Mouse (Mus musculus): Measurements from ENCODE around the gene Nanos3. TPM values are rescaled to one million over a fixed set of nuclear protein-coding genes. Genes with fewer than 3 reads are reported as not detected.

Nanos3 gene
- total RNA-seq, 2 experiments from 2014 or later, result not detected

DNA sequence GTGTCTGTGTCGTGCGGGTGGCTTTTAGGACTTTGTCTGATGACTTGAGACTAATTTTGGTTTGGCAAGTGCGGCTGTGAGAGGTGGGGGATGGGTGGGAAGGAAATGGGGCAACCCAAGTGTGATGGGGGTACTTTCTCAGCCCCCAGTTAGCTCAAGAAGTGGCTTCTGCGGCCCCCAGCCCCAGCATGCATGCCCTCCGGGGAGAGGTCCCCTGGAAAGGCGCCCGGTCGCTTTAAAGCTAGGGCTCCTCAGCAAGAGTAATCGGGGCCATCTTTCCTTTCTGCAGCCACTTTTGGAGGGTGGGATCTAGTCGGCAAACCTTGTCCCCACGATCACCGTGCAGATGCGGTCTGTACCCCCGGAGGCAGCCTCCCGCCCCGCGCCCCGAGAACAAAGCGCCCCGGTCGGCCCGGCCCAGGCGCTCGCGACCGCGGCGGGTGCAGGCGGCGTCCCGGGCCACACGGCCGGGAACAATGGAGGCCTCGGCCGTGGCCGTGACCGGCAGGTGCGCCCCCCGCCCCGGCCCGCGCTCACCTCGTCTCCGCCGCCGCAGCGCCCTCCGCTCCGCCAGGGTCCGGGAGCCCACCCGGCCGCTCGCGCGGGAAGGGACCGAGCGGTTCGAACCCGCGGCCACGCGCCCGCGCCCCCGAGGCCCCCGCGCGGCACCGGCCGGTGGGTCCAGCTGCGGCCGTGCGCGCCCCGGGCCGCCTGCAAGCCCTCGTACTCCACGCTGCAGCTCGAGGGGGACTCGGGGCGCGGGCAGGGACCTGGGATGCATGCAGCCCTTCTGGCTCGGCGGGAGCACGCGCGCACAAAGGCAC, 1.5 kb downstream of the Nanos3 start:
- DNase-seq, result no peak

DNA sequence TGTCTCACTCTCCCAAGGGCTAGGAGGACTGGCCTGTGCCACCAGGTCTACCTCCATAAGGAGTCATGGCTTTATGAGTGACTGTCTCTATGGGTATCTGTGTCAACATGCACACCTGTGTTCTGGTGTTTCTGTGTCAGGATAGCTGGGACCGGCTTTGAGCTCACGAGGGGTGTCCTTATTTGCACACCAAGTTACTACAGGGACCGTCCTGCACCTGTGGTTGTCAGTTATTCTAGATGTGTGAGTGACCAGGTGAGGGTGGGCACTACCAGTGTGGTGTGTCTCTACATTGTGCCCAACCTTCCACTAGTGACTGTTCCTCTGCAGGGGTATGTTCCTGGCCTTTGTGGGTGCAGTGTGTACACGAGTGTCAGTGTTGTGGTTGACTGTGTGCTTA, 2.2 kb downstream of the Nanos3 start:
- no peak for DNase-seq

DNA sequence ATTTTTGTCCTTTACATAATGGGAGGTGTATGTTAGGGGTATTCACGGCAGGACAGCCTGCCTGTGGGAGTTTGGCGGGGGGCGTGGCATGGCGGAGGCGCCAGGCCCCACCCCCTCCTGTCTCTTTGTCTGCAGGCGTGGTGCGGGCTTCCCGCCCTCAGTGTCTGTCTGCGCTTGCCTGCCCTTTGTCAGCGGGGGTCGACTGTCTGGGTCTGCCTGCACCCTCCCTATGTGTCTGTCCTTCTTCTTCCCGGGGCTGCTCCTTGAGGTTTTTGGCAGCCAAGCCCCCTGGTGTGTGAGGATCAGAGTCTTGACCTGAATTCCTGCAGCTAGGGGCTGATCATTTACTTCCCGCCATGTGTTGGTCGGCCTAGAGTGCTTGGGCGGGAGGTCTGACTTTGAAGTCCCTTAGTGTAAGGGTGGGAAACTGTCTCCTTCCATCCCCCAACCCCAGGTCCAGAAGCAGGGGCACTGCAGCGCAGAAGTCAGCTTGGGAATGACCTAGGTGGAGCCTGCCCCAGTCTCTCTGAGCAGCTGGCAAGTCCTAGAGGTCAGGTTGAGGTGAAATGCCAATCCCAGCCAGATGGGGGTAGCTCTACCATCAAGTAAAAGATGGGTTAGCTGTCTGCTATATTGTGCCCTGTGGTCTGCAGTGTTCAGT, 4.4 kb downstream of the Nanos3 start:
- DNase-seq, result peak; percentile 29

DNA sequence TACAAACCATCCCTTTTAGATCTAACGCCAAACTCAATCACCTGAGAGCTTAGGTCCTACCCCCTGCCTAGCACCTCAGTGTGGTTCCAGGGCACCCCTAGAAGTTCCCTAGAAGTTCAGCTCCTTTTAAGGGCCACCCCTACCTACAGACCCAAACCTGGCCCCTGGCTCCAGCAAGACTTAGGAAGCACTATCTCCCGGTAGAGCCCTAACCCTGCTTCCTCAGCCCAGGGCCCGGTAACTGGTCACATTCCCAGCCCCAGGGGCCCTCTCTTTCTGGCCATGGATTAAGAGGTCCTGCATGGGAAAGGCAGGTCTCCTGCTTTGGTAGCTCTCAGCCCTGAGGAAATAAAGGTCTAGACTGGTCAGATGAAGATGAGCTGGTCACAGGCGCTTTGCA, 5.1 kb downstream of the Nanos3 start:
- DNase-seq, result no peak

DNA sequence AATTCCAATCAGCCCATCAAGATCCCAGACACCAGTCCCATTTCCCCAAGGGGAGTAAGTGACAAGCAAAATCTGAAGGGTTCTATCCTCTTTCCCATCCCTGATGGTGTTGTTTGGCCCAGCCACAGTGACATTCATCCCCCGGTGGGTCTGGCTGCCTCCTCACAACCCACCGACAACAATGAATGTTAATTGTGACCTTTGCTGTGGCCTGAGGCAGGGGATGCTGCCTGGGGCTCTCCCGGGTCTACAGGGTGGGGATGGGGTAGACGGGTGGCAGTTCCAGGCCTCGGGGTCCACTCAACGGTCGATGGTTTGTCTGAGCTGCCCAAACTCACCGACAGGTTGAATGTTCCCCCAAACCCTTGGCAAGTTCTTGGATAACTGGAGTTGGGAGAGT, 6.4 kb downstream of the Nanos3 start:
- no peak for DNase-seq

DNA sequence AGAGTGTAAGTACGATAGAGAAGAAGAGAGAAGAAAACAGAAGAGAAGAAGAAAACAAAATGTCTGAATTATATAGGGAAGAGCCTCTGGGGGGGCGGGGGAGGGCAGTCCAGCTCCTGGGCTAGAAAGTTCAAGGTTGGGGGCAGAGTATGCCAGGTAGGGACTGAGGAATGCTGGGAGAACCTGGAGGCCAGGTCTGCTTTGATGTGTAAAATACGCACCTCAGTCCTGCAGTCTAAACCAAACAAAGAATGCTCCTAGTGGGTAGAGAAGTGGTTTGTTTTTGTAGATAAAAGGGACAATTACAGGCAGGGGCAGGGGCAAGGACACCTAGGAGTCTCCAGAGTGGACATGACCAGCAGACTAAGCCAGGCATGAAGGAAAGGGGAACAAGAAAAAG, 7.6 kb downstream of the Nanos3 start:
- DNase-seq, result no peak

DNA sequence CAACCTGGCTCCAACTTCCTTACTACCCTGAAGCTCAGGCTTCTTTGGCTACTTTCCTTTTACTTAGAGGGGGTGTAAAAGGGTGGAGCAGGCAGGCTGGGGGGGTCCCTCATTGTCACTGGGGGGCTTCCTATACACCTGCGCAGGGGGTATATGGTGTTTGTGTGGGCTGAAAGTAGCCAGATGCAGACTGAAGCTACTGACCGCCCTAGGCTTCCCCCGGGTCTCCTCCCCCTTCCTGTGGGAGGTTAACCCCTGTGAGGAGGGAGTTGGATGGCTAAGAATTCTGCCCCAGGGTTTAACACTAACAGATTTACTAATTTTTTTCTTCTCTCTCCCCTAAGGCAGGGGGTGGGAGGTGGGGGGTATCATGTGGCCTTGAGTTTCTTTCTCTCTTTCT, 8.5 kb downstream of the Nanos3 start:
- DNase-seq, result no peak

DNA sequence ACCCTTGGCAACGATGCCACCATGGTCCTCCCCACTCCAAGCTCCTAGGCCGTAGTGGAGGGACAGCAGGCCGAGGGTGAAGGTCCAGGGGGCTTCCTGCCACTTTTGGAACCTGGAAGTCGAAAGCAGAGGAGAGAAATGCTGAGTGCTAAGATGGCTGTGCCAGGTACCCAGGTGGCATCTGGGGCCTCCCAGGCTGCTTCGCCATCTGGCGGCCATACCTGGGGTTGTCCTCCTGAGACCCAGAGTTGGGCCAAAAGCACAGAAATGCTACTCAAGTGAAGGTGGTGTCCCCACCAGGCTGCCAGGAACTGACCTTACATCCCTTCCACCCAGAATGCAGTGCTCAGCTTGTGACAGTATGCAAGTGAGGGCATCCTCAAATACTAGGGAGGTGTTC, 11.2 kb downstream of the Nanos3 start:
- DNase-seq, result no peak

DNA sequence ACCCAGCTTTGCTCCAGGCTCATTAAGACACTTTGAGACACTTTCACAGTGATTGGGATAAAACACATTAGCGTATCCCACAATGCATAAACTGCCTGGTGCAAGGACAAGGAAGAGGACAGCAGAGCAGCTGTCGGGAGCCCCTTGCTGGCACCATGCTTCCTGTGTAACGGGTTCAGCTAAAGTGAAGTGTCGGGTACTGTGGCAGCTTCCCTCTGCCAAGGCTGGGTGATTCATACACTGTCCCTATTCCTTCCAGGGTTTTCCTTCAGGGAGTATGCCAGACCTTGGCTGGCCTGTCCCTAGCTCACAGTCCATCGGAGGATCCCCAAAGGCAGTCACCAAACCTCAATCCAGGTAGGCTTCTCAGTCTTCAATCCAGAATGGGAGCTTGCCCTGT, 14.9 kb downstream of the Nanos3 start:
- no peak for DNase-seq

DNA sequence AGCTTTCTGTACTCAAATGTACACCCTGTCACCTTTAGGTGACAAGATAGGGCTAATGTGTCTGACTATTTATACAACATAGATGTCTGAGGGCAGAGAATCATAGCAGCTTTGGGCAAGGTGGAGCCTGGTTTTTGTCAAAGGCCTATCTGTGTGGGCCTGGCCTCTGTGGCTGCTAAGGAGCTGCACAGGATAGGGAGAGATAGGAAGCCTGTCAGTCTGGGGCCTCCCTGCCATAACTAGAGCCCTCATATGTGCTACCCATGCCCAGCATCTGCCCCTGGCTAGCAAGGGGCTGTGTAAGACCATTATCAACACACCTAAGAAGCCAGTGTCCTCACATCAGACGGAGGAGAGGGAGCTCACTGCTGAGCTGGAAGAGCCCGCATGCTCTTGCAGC, 17.3 kb downstream of the Nanos3 start:
- DNase-seq, result no peak

DNA sequence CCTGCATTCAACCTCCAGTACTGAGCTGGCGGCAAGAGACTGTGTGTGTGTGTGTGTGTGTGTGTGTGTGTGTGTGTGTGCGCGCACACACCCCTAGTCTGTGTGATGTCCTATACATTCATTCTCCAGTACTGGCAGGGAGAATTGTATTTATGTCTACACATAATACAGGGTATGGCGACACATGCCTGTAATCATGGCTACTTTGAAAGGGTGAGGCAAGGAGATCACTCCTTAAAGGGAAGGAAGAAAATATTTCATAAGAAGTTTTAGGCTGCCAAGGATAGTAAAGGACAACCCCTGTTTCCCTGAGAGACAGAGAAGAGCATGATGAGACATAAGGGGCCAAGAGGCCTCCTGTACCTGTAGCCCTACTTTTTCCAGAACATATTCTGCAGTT, 27.4 kb downstream of the Nanos3 start:
- no peak for DNase-seq

DNA sequence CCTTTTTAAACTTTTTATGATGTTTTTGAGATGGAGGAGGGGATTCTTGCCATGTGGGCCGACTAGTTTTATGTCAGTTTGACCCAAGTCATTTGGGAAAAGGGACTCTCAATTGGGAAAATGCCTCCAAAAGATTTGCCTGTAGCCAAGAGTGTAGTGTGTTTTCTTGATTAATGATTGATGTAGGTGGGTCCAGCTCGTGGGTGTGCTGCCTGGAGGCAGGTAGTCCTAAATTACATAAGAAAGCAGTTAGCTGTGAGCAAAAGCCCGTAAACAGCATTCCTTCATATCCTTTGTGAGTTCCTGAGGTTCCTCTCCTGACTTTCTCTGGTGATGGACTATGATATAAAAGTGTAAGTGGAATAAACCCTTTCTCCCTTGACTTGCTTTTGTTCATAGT, 35.8 kb downstream of the Nanos3 start:
- DNase-seq, result no peak

DNA sequence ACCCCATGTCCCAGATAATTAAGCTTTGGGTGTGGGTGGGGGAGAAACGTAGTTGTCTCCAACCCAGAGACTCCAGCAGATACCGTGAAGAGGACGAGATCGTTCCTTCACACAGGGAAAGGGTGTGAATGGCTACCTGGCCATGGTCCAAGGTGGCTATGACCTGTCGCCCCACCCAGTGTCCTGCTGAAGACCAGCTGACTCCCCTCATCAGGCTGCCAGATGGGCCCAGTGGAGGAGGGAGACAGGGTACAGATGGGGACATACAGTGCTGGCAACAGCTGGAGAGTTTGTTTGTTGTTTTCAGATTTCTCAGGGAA, 36.5 kb downstream of the Nanos3 start:
- DNase-seq, result no peak

DNA sequence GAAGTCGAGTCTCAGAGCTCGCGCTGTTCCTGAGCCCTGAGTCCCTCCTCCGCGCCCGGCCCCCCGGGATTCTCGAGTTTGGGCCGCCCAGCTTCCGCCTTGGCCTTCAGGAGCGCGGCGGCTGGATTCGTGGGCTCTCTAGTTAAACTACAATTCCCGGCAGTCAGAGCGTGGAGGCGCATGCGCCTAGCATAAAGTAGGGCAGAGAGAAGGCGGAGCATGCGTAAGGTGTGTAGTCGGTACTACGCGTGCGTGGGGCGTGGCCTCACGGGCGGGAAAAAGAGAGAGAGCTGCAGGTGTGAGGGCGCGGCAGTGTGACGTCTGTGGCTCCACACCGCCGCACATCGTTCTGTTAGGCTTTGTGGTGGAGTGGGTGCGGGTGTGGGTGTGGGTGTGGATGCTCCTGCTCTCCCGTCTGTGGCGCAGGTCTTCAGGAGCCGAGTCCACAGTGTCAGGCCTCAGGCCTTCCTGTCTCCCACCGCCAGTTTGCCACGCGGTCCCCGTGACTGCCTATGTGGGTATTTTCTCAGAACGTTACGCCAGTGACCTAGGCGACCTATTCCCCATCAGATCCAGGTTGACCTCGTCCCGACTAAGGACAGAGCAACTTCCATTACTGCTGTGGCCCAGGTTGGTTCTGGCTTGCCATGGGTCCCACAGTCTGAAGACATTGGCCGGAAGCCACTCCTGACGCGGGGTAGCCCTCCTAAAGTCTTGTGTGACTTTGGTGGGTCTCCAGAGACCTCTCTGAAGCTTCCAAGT, 37.1 kb downstream of the Nanos3 start, which contains the start of the genes Cc2d1a and 4930432K21Rik:
Gene Cc2d1a (minus strand): TSS at position 168 of the 762 bp plus-strand sequence.
Gene 4930432K21Rik (plus strand): TSS at position 257 of the 762 bp plus-strand sequence.
- peak; percentile 93 for DNase-seq

DNA sequence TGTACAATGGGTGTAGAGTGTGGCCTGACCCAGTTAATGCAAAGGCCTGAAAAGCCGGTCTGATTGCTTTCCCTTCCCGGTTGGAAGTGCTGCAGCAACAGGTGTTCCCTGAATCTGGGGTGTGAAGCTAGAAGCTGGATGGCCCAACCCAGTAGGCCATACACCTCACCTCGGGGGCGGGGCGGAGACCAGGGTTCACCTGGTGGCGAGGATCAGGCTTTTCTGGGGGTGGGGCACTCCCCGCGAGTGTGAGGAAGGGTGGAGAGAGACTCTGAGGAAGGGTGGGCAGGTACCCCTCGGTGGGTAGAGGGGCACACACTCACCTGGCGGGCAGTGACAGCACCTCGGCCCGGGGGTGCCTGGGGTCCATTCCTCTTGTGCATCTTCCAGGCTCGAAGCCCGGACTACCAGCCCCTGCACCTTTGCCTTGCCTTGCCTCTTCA, 37.7 kb downstream of the Nanos3 start:
- no peak for DNase-seq

DNA sequence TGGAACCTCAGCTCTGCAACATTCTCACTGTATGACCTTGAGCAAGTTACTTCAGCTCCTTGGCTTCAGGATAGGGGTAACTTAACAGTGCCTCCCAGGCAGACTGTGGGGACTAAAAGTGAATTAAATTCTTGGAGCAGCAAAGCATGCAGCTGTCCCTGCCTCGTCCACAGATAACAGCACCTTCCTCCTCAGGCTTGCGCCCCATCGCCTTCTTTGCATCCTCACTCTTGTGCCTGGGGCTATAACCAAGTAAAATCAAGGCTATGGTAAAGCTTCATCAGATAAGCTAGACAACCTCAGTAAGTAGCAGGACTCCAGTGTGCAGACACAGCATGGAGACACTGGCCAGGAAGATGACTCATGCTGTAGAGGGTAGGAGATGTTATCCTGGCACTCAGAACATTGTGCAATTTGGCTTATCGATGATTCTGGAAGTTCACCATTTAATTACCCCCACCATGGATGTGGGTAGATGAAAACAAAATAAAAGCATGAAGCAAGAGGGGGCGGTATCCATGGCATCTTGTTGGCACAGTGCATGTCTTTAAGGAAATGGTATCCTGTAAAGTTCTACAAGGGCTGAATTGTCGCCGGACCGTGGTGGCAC, 40.3 kb downstream of the Nanos3 start:
- DNase-seq, result no peak

DNA sequence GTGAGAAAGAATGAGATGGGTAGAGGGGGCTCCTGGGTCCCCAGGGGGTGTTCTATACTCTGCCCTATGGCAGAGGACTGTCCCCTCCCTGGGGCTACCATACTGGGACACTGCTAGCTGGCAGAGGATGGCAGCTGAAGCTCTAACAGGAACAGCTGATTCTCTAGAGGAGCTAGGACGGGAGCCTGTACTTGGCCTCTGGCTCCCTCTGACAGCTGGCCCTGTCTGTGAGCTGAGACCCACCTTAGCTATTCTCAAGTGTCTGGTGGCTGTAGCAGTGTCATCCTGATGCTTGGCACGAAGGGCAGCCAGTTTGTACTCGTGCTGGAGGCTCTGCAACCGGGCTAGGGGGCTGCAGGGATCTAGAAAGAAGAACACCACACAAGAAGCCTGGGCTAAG, 44.2 kb downstream of the Nanos3 start:
- no peak for DNase-seq

DNA sequence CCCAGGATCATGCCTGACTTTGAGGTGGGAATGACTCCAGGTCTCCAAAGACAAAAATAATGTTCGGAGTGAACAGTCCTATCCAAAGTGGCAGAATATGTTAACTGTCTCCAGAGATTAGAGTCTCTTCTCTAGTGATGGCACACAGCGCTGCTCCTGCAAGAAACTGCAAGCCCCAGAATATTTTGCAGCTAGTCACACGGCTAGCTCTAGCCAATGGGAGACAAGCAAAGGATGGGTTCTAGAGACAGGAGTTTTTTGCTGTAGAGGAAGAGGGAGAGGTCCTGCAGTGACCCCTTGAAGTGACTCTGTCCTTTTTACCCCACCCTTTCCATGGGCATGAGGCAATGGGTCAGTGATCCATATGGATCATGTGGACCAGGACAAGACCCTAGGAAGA, 47.2 kb downstream of the Nanos3 start:
- no peak for DNase-seq

DNA sequence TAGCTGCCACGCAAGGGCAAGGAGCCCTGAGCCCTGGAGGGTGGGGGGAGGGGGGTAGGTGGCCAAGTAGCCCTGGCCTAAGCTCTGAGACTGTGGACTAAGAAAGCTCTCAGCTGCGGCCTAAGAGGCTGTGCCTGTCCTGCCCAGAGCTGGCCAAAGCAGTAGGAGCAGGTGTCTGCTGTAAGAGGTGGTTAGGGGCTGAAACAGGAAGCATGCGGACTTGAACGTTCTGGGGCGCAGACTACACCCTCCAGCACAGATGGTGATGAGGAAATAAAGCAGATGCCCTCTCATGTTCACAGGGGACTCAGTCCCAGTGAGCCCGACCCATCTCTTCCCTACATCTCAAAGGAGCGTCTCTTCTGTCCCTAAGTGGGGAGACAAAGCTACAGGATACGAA, 52.8 kb downstream of the Nanos3 start:
- DNase-seq, result no peak

DNA sequence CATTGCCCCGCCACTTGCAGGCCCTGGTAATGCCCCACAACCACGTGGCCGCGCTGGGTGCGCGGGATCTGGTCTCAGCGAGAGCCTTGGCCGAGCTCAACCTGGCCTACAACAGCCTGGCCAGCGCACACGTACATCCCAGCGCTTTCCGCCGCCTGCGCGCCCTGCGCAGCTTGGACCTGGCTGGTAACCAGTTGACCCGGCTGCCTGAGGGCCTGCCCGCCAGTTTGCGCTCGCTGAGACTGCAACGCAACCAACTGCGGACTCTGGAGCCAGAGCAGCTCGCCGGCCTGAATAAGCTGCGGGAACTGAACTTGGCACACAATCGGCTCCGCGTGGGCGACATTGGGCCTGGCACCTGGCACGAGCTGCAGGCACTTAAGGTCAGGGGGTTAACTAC, 54.2 kb downstream of the Nanos3 start:
- peak; percentile 28 for DNase-seq

DNA sequence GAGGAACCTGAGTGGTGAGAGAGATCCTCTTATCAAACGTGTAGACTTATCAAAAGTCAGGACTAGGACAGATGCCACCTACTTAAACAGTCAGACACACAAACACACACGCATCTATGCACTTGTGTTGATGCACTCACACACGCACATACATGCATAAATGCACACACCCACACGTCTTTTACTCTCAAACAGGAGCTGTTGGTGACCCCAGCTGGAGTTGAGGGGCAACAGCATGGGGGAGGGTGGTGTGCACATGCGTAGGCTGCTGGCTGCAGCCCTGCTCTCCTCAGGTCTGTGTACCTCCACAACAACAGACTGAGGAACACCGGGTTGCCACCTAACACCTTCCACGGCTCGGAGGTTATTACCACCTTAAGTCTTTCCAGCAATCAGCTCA, 56.7 kb downstream of the Nanos3 start:
- DNase-seq, result no peak

DNA sequence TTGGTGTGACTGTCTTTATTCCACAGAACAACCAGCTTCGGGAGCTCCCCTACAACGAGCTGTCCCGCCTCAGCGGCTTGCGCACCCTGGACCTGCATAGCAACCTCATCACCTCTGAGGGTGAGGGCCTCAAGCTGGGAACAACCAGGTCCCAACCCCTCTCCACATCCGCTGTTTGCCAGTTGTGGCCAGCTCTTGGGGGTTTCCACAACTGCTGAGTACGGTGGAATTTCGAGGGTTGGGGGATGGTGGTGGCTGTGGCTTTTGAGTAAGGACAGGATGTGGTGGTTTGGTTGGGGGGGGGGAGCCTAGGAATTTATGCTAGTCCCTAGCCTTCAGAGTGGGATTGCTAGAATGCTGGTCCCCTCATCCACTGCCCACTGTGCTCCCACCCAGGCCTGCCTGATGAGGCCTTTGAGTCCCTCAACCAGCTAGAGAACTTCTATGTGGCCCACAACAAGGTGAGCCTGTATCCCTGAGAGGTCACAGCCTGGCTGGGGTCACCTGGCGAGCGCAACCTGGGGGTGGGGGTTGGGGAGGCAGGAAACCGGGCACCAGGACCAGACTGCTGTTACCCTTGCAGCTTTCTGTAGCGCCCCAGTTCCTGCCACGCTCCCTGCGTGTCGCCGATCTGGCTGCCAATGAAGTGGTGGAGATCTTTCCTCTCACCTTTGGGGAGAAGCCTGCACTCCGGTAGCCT, 57.7 kb downstream of the Nanos3 start:
- no peak for DNase-seq
